Mouse (Mus musculus): ENCODE results near the gene Hoxd13. TPM values are rescaled to one million over a fixed set of nuclear protein-coding genes. Genes with fewer than 3 reads are reported as not detected.
A peak's percentile ranks its signal among the peaks of the same experiment; 100 is the strongest.

Hoxd13 gene
- total and polyA plus RNA-seq, 2 experiments from 2014 or later: not detected

DNA sequence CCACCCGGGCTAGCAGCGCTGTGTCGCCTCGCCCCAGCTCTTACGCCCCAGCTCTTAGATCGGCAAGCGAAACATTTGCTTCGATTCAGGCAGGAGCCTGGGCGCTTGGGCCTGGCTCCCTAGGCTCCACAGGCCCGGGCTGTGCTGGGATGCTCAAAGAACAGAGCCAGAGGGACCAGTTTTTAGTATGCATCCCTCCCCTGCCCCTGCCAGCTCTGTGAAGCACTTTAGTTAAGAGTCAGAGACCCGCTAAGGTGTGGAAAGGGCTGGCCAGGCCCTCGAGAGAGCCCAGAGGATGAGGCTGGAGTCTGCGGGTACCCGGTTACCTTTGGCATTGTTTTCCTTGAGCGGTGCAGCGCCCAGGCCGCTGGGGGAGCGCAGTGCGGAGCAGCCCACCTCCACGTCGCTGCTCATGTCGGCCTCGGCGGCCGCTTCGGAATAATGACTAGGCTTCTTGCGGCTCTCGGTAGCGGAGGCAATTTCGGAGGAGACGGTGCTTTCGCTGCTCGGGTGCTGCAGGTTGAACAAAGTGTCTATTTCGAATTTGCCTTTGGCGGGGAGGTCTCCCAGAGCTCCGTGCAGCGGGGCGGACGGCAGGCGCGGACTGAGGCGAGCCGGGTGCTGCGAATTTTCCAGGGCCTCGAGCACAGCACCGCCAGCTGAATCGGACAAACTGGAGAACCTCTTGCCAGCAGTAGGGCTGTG, 9.3 kb upstream of the Hoxd13 start:
- no peak for TF ChIP-seq CTCF (IDR thresholded peaks at IDR 0.05; ENCODE audit: low read depth)
- no peak for TF ChIP-seq EP300 (IDR thresholded peaks at IDR 0.05; ENCODE audit: low read depth)
- Histone ChIP-seq H3K4me3 (ENCODE audit: low read depth, low read length) (no peak overlapping the region), H3K9me3 (replicated peaks; ENCODE audit: control insufficient read depth, low read length) (no peaks in the 10 kb centered on the region), H3K36me3 (replicated peaks; ENCODE audit: control insufficient read depth, insufficient read depth, low read length) (no peaks in the 10 kb centered on the region), H3K27me3 (ENCODE audit: control insufficient read depth, insufficient read depth, low read length) (peaks cover 99% of the 10 kb centered on the region), H3K4me1 (ENCODE audit: control insufficient read depth, insufficient read depth) (no peaks in the 10 kb centered on the region), H3K27ac (ENCODE audit: low read depth) (no peak overlapping the region), H3K4me2 (ENCODE audit: low read depth, low read length) (no peak overlapping the region), H3K9ac (replicated peaks; ENCODE audit: low read depth, low read length) (no peak overlapping the region)
- DNase-seq (ENCODE audit: low spot score): no peak
- 2% methylated on average over 47 of the region's 47 CpGs for WGBS
- no peak for ATAC-seq (ENCODE audit: insufficient read depth, low read depth)

DNA sequence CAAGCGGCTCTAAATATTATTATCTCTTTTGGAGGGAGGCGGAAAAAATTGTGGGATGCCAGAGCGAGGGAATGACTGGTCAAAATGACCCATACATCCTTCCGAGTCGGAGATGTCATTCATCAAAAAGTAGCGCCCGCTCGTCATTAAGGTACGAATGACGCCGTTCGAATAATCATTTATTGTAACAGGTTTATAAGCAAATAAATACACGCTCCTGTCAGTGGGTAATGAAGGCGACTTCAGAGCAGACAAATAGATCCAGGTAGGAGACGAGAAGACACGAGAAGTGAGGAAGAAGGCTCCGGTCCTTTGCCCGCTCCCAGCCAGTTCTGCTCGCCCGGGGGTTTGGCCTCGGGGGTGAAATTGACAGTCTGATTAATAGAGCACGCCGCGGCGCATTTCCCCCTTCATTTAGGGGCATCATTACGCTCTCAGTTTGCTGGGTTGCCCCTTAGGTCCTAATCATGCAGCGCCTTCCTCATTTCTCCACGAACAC, 8.6 kb upstream of the Hoxd13 start, which contains the start of gene Evx2:
TSS of gene Evx2 (minus strand) at position 51 of the 499 bp plus-strand sequence.
- no peak for ATAC-seq (ENCODE audit: insufficient read depth, low read depth)
- Histone ChIP-seq H3K4me3 (ENCODE audit: low read depth, low read length) (no peak within 1 kb of the TSS), H3K27me3 (ENCODE audit: control insufficient read depth, insufficient read depth, low read length) (peaks cover 99% of the 10 kb centered on the region), H3K9me3 (replicated peaks; ENCODE audit: control insufficient read depth, low read length) (no peaks in the 10 kb centered on the region), H3K4me1 (ENCODE audit: control insufficient read depth, insufficient read depth) (no peaks in the 10 kb centered on the region), H3K4me2 (ENCODE audit: low read depth, low read length) (no peak within 1 kb of the TSS), H3K27ac (ENCODE audit: low read depth) (no peak within 1 kb of the TSS), H3K36me3 (replicated peaks; ENCODE audit: control insufficient read depth, insufficient read depth, low read length) (no peaks in the 10 kb centered on the region), H3K9ac (replicated peaks; ENCODE audit: low read depth, low read length) (no peak within 1 kb of the TSS)
- 5% methylated on average over 28 of the region's 28 CpGs for WGBS
- no peak for TF ChIP-seq EP300 (IDR thresholded peaks at IDR 0.05; ENCODE audit: low read depth)
- no peak for TF ChIP-seq CTCF (IDR thresholded peaks at IDR 0.05; ENCODE audit: low read depth)
- DNase-seq (ENCODE audit: low spot score): no peak

DNA sequence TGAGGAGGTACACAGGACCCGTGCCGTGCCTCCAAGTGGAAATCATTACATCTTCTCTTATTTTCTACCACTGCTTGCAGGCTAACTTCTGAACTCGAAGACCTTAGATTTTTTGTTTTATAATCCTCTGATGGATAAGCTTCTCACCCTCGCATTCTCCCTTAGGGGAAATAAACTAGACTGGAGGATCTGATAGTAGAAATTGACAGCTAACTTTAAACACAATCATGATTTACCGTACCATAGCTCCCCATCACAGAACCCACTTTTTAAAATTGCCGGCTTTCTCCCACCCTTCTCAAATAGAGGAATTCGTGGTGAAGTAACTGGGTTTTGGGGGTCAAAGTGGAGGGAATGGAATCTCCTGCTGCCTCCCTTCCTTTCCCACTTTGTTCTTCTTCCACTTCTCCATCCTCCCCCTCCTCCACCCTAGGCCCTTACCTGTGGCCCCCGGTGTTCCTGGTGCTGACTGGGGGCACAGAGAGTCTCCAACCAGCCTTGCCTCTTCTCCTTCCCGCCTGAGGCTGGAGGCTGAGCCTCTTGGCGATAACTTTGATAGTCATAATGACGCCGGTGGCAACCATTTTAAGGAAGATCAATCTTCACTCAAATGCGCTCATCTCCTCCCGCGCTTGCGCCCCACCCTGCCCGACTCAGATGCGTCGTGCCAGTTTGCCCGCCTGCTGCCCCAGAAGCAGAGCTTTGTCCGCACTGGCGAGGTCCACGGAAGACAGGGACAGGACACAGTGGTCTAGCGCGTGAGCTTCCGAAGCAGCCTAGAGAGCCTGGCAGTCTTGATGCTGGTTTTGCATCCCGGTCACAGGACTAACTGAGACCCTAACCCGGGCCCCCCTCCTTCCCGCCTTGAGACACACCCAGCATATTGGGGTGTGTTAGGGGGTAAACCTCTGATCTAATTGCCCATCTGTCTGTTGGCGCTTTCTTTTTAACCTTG, 7.4 kb upstream of the Hoxd13 start:
- no peaks in the 10 kb centered on the region for H3K4me1 ChIP-seq (ENCODE audit: control insufficient read depth, insufficient read depth)
- TF ChIP-seq EP300 (IDR thresholded peaks at IDR 0.05; ENCODE audit: low read depth) (no peak), CTCF (IDR thresholded peaks at IDR 0.05; ENCODE audit: low read depth) (no peak)
- H3K9me3 ChIP-seq (replicated peaks; ENCODE audit: control insufficient read depth, low read length): no peaks in the 10 kb centered on the region
- no peak overlapping the region for H3K4me3 ChIP-seq (ENCODE audit: low read depth, low read length)
- H3K9ac ChIP-seq (replicated peaks; ENCODE audit: low read depth, low read length): no peak overlapping the region
- H3K36me3 ChIP-seq (replicated peaks; ENCODE audit: control insufficient read depth, insufficient read depth, low read length): no peaks in the 10 kb centered on the region
- DNase-seq (ENCODE audit: low spot score) (no peak), ATAC-seq (ENCODE audit: insufficient read depth, low read depth) (no peak)
- 5% methylated on average over 30 of the region's 30 CpGs for WGBS
- H3K27me3 ChIP-seq (ENCODE audit: control insufficient read depth, insufficient read depth, low read length): peaks cover 99% of the 10 kb centered on the region
- no peak overlapping the region for H3K4me2 ChIP-seq (ENCODE audit: low read depth, low read length)
- H3K27ac ChIP-seq (ENCODE audit: low read depth): no peak overlapping the region

DNA sequence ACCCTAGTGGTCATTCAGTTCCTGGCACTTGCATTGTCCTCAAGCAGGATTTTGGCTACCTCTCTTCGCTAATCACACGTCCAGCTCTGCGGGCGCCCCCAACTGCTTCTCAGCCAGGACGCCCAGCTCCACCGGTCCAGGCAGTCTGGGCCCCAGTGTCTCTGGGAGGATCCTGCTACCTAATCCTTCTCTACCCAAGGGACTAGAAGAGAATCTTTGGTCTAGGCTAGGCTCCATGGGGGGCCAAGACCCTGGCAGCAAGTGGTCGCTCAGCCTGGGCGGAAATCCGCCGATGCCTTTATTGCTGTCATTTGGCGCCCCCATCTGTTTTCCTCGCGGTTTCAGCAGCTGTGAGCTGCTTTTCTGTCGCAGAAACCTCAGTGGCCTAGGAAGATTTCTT, 6.4 kb upstream of the Hoxd13 start:
- H3K4me1 ChIP-seq (ENCODE audit: control insufficient read depth, insufficient read depth): no peaks in the 10 kb centered on the region
- peak; percentile 48 for TF ChIP-seq CTCF (IDR thresholded peaks at IDR 0.05; ENCODE audit: low read depth)
- no peak for TF ChIP-seq EP300 (IDR thresholded peaks at IDR 0.05; ENCODE audit: low read depth)
- H3K9ac ChIP-seq (replicated peaks; ENCODE audit: low read depth, low read length): no peak overlapping the region
- no peak for ATAC-seq (ENCODE audit: insufficient read depth, low read depth)
- H3K27me3 ChIP-seq (ENCODE audit: control insufficient read depth, insufficient read depth, low read length): peaks cover 99% of the 10 kb centered on the region
- no peaks in the 10 kb centered on the region for H3K36me3 ChIP-seq (replicated peaks; ENCODE audit: control insufficient read depth, insufficient read depth, low read length)
- no peak overlapping the region for H3K27ac ChIP-seq (ENCODE audit: low read depth)
- H3K4me3 ChIP-seq (ENCODE audit: low read depth, low read length): no peak overlapping the region; the same call in 1 of the 2 replicates
- no peaks in the 10 kb centered on the region for H3K9me3 ChIP-seq (replicated peaks; ENCODE audit: control insufficient read depth, low read length)
- H3K4me2 ChIP-seq (ENCODE audit: low read depth, low read length): no peak overlapping the region
- no peak for DNase-seq (ENCODE audit: low spot score)
- WGBS: 2% methylated on average over 14 of the region's 14 CpGs

- ATAC-seq (ENCODE audit: insufficient read depth, low read depth): no peak
- Histone ChIP-seq H3K9me3 (replicated peaks; ENCODE audit: control insufficient read depth, low read length) (no peaks in the 10 kb centered on the region), H3K4me3 (ENCODE audit: low read depth, low read length) (no peak overlapping the region), H3K9ac (replicated peaks; ENCODE audit: low read depth, low read length) (no peak overlapping the region), H3K4me2 (ENCODE audit: low read depth, low read length) (no peak overlapping the region), H3K27ac (ENCODE audit: low read depth) (no peak overlapping the region), H3K36me3 (replicated peaks; ENCODE audit: control insufficient read depth, insufficient read depth, low read length) (no peaks in the 10 kb centered on the region), H3K4me1 (ENCODE audit: control insufficient read depth, insufficient read depth) (peaks cover 3% of the 10 kb centered on the region; the same call in 1 of the 2 replicates), H3K27me3 (ENCODE audit: control insufficient read depth, insufficient read depth, low read length) (peaks cover 98% of the 10 kb centered on the region)
- 4% methylated on average over 18 of the region's 18 CpGs for WGBS
- DNase-seq (ENCODE audit: low spot score): no peak
- peak; percentile 55 for TF ChIP-seq CTCF (IDR thresholded peaks at IDR 0.05; ENCODE audit: low read depth)
- no peak for TF ChIP-seq EP300 (IDR thresholded peaks at IDR 0.05; ENCODE audit: low read depth)
These were observed 4.7 kb upstream of the Hoxd13 start for GRCm38 (mm10) chr2:74663291-74663925.
